Mouse (Mus musculus) gastrocnemius, postnatal 14 days (tissue): ENCODE data around the gene Gm3238. TPM values are rescaled to one million over a fixed set of nuclear protein-coding genes. Genes with fewer than 3 reads are reported as not detected.
"Not testable (repeated sequence)": the region's sequence is repeated elsewhere in the genome, so short reads cannot be mapped to it uniquely, and the experiment has no call there.

Experiments used
- DNase-seq: peaks from one replicate; pipeline ENCODE4 v3.0.0; 2021; ENCODE audit warnings: mixed read lengths
- intact Hi-C: fragments of 180-260 bp; cut with DNase I; formaldehyde crosslinking; loops from one replicate; pipeline ENCODE4 v1.15.1; 2025; ENCODE audit warnings: low total_unique reads
- total RNA-seq, 2 experiments: library from RNA; stranded (reverse); gene quantifications; 2 replicates each; pipeline ENCODE4 v1.2.3; 2021

Gm3238 gene
- total RNA-seq, 2 experiments from 2014 or later, result not detected

DNA sequence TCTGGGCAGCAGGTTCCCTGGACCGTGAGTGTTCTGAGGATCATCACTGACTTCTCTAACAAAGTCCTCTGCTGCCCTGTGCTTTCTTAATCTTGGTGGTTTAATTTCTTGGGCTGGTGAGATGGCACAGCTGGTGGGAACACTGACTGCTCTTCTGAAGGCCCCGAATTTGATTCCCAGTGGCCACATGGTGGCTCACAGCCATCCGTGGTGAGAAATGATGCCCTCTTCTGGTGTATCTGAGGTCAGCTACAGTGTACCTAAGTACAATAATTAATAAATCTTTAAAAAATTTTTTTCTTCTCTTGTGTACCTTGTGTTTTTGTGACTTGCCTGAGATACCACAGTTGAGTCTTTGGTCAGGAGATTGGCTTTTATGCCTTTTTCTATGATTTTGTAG is 18.8 kb downstream of the Gm3238 start:
- DNase-seq, intact Hi-C loops: not testable (repeated sequence)

DNA sequence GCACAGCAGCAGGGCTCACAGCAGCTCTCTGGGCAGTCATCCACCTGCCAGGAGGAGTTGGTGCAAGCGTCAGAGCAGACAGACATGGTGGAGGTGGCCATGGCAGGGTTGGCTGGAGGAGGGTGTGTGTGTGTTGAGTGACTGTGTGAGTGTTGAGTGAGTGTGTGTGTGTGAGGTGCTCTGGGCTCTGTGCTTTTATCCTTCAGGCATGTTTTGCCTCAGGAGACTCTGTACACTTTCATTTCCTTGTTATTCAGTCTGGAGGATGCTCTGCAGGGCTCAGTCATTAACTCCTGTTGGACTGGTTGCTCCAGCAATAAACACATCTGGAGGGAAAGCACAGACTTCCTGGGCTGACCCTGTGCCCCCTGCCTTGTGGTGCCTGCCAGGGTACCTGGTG is 19.9 kb downstream of the Gm3238 start, which contains the start of gene Gm9736:
TSS of gene Gm9736 (minus strand) at position 101 of the 400 bp plus-strand sequence.
- DNase-seq, intact Hi-C loops: not testable (repeated sequence)

DNA sequence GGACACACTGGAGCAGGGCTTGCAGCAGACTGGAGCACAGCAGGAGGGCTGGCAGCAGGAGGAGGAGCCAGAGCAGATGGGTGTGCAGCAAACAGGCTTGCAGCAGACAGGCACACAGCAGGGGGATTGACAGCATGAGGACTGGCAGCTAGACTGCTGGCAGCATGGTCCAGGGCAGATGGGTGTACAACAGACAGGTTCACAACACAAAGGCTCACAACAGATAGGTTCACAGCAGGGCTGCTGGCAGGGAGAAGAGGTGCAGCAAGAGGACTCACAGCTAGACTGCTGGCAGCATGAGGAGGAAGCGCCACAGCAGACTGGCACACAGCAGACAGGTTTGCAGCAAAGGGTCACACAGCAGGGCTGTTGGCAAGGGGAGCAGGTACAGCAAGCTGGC is 20.4 kb downstream of the Gm3238 start:
- DNase-seq, intact Hi-C loops: not testable (repeated sequence)

DNA sequence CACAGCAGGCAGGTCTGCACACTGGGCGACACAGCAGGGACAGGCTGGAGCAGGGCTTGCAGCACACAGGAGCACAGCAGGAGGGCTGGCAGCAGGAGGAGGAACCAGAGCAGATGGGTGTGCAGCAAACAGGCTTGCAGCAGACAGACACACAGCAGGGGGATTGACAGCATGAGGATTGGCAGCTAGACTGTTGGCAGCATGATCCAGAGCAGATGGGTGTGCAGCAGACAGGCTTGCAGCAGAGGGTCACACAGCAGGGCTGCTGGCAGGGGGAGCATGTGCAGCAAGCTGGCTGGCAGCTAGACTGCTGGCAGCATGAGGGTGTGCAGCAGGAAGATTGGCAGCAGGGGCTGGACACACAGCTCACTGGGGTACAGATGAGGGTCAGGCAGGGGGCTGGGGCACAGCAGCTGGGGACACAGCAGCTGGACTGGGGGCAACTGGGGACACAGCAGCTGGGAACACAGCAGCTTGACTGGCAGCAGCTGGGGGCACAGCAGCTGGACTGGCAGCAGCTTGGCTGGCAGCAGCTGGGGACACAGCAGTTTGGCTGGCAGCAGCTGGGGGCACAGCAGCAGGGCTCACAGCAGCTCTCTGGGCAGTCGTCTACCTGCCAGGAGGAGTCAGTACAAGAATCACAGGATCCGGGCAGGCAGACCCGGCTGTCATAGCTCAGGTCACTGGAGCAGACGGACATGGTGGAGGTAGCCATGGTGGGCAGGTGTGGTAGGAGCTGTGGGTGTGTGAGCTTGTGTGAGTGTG is 29.0 kb downstream of the Gm3238 start, which contains the start of gene Gm18596:
TSS of gene Gm18596 (minus strand) at position 715 of the 765 bp plus-strand sequence.
- DNase-seq, intact Hi-C loops: not testable (repeated sequence)

DNA sequence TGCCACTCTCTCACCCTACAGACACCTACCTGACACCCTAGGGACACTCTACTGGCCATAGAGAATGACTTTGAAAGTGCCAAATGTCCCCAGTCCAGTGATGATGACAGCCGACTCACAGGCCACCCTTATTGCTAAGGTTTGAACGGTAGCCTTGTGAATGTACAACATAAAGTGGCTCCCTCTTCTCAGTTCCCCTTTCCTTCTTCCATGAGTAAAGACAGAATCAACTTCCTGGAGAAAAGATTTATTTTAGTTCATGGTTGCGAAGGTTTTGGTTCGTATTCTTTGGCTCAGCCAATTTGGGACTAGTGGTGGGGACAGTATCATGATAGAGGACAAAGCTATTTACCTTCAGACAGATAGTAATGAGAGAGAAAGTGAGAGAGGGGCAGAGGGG is 32.2 kb downstream of the Gm3238 start:
- intact Hi-C loops, result no loop called here
- no peak for DNase-seq

DNA sequence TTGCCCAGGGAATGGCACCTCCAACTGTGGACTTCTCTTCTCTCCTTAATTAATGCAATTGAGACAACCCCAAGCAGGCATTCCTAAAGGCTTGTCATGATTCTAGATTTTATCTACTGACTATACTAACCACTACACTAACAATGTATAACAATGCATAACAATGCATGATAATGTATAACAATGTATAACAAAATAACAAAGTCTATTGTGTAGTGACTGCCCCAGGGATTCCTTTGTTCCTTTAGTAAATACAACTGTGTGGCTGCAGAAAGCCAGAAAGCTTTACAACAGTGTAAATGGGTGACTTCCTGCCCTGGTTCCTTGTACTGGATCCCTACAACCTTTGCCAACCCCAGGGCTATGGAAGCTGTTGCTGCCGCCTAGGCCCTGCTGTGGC is 35.2 kb downstream of the Gm3238 start:
- DNase-seq, result no peak
- intact Hi-C loops, result no loop called here

DNA sequence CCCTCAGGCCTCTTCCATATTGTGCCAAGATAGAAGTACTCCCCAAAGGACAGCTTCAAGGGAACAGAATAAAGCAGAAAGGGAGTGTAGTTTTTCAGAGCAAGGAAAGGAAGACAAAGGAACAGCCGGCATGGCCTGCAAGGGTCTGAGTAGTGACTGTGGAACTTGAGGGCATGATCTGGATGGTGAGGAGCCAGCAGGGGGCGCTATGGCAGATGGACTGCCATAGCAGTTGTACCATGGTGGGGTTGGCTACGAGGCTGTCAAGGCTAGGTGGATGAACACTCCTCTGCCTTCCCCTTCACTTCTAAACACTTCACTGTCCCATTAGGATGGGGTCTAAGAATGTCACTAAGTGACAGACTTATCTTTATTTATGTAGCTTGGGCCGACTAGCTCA is 41.9 kb downstream of the Gm3238 start:
- no peak for DNase-seq

DNA sequence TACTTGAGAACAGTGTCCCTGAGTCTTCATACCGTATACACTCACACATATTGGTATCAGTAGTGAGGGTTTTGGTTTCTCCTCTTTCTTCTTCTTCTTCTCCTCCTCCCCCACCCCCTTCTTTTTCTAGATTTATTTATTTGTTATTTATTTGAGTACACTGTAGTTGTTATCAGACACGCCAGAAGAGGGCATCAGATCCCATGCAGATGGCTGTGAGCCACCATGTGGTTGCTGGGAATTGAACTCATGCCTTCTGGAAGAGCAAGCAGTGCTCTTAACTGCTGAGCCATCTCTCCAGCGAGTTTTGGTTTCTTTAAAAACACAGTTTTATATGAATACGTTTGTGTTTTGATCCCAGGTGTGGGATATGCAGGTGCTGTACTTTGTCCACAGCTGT is 42.8 kb downstream of the Gm3238 start:
- intact Hi-C loops, result no loop called here
- no peak for DNase-seq

More for the DNA sequence above, 41.9 kb downstream of the Gm3238 start:
- intact Hi-C loops, result no loop called here

DNA sequence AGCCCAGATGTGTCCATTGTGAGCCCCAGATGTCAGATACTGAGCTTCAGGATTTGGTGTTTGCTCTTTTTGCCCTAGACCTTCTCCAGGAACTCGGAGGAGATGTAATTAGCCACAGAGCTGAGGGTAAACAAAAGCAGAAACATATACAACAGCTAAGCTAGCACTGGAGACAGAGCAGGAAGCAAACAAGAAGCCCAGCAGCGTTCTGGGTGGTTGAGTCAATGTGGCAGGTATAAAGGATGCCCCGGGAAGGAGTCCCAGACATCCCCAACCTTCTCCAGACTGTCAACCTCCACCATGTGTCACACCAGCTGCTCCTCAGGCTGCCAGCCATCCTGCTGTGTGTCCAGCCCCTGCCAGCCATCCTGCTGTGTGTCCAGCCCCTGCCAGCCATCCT is 44.9 kb downstream of the Gm3238 start, which contains the start of gene Gm10100:
TSS of gene Gm10100 (plus strand) at position 301 of the 400 bp plus-strand sequence.
- intact Hi-C loops, result no loop called here

DNA sequence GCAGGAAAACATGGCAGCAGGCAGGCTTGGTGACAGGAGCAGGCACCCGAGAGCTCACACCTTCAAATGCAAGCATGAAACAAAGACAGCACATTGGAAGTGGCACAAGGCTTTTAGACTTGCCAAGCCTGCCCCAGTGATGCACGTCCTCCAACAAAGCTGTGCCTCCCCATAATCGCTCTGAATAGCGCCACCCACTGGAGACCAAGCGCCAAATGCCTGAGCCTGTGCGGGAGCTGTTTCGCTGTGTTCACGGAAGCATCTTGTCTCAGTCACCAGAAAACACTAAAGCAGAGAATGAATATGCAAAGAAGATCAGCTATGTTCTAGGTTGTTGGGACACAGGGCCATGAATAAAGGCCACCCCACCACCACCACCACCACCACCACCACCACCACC is 46.3 kb downstream of the Gm3238 start:
- intact Hi-C loops, result no loop called here

More for the DNA sequence above, 44.9 kb downstream of the Gm3238 start, which contains the start of gene Gm10100:
- no peak for DNase-seq

More for the DNA sequence above, 46.3 kb downstream of the Gm3238 start:
- DNase-seq, result no peak

Other genes with a start within 250 kb of the Gm3238 start
- 1 to 10 TPM; 1.8 to 2.1 TPM for gene Itgb2, start 241.1 kb downstream of the Gm3238 start, total RNA-seq
- gene Pttg1ip, start 189.6 kb downstream of the Gm3238 start, total RNA-seq, result 10 to 100 TPM; 47.4 to 51.8 TPM
- 10 to 100 TPM; 41.9 to 46.5 TPM for gene Sumo3, start 165.2 kb downstream of the Gm3238 start, total RNA-seq
- gene Gm49325, start 165.1 kb downstream of the Gm3238 start, total RNA-seq, result 10 to 100 TPM in 1 of 2 experiments, 1 to 10 TPM in 1; 5.8 to 10.3 TPM
- 10 to 100 TPM; 79.8 to 84.4 TPM for gene Ube2g2, start 149.1 kb downstream of the Gm3238 start, total RNA-seq
- not detected for gene Tspear, start 84.8 kb downstream of the Gm3238 start, total RNA-seq
- gene Gm19402, start 80.6 kb downstream of the Gm3238 start, total RNA-seq, result not detected
- gene Gm9508, start 74.1 kb downstream of the Gm3238 start, total RNA-seq, result not detected
- not detected for gene Gm10272, start 64.7 kb downstream of the Gm3238 start, total RNA-seq
- gene Gm10024, start 59.9 kb downstream of the Gm3238 start, total RNA-seq, result not detected
- not detected for gene Gm10142, start 55.5 kb downstream of the Gm3238 start, total RNA-seq
- not detected for gene Krtap12-1, start 50.7 kb downstream of the Gm3238 start, total RNA-seq
- gene Gm10100, start 44.8 kb downstream of the Gm3238 start, total RNA-seq, result not detected
- not detected for gene Gm18596, start 28.7 kb downstream of the Gm3238 start, total RNA-seq
- gene Gm9736, start 20.0 kb downstream of the Gm3238 start, total RNA-seq, result not detected
- not detected for gene Gm3233, start 11.6 kb downstream of the Gm3238 start, total RNA-seq
- not detected for gene Gm7138, start 5.6 kb upstream of the Gm3238 start, total RNA-seq
- gene Gm3250, start 11.2 kb upstream of the Gm3238 start, total RNA-seq, result not detected
- gene Gm7137, start 16.9 kb upstream of the Gm3238 start, total RNA-seq, result not detected
- not detected for gene Gm9639, start 23.8 kb upstream of the Gm3238 start, total RNA-seq
- not detected for gene Gm19668, start 27.8 kb upstream of the Gm3238 start, total RNA-seq
- not detected for gene Gm9507, start 40.5 kb upstream of the Gm3238 start, total RNA-seq
- gene Gm2696, start 43.4 kb upstream of the Gm3238 start, total RNA-seq, result not detected
- not detected for gene Krtap10-4, start 55.8 kb upstream of the Gm3238 start, total RNA-seq
- not detected for gene Krtap10-10, start 64.6 kb upstream of the Gm3238 start, total RNA-seq
- gene Gm36176, start 75.5 kb upstream of the Gm3238 start, total RNA-seq, result not detected
- not detected for gene Gm10318, start 81.5 kb upstream of the Gm3238 start, total RNA-seq
- not detected for gene Gm3285, start 90.7 kb upstream of the Gm3238 start, total RNA-seq
- under 1 TPM; 0.33 to 0.41 TPM for gene Lrrc3, start 131.2 kb upstream of the Gm3238 start, total RNA-seq
- under 1 TPM; 0.04 to 0.33 TPM for gene Trpm2, start 199.2 kb upstream of the Gm3238 start, total RNA-seq
- gene 1810043G02Rik, start 207.2 kb upstream of the Gm3238 start, total RNA-seq, result 1 to 10 TPM; 3.7 to 4.6 TPM
- gene Pfkl, start 238.8 kb upstream of the Gm3238 start, total RNA-seq, result 1 to 10 TPM; 9.0 to 9.3 TPM